Mouse (Mus musculus) intestine, embryonic 15.5 days (tissue): Measurements from ENCODE around the gene Unc13b. TPM values are rescaled to one million over a fixed set of nuclear protein-coding genes. Genes with fewer than 3 reads are reported as not detected.

Experiments
- ATAC-seq: fragments of 200-750 bp; cut with Nextera tagmentation; 2 replicates; pipeline ENCODE4 v1.8.0; 2017; ENCODE audit warnings: moderate TSS enrichment, moderate library complexity
- H3K27ac ChIP-seq: fragments of 300-500 bp; sonication (generic); 2 replicates; pipeline ENCODE4 v1.5.1; 2015; ENCODE audit warnings: mild to moderate bottlenecking, inconsistent platforms
- H3K27me3 ChIP-seq: fragments of 300-500 bp; sonication (generic); replicated peaks from 2 replicates; pipeline ENCODE4 v1.6.1; 2015; ENCODE audit warnings: inconsistent platforms
- H3K36me3 ChIP-seq: fragments of 300-500 bp; sonication (generic); 2 replicates; pipeline ENCODE4 v1.6.1; 2015; ENCODE audit warnings: inconsistent platforms
- H3K4me1 ChIP-seq: fragments of 300-500 bp; sonication (generic); replicated peaks from 2 replicates; pipeline ENCODE4 v1.6.1; 2015; ENCODE audit warnings: inconsistent platforms
- H3K4me2 ChIP-seq: fragments of 300-500 bp; sonication (generic); replicated peaks from 2 replicates; pipeline ENCODE4 v1.6.1; 2015; ENCODE audit warnings: mild to moderate bottlenecking, inconsistent platforms
- H3K4me3 ChIP-seq: fragments of 300-500 bp; sonication (generic); replicated peaks from 2 replicates; pipeline ENCODE4 v1.5.1; 2015; ENCODE audit warnings: inconsistent platforms
- H3K9ac ChIP-seq: fragments of 300-500 bp; sonication (generic); 2 replicates; pipeline ENCODE4 v1.6.1; 2015; ENCODE audit warnings: inconsistent platforms
- H3K9me3 ChIP-seq: fragments of 300-500 bp; sonication (generic); 2 replicates; pipeline ENCODE4 v1.6.1; 2016; ENCODE audit warnings: inconsistent platforms
- WGBS: fragments of 180-500 bp; shearing (Covaris S2); methylation state at CpG from one replicate; pipeline ENCODE4 v1.1.7; 2015; 5-methylcytosine and 5-hydroxymethylcytosine counted together
- polyA plus RNA-seq: library from polyadenylated mRNA; unstranded; fragments of >200 nt; fragmentation: Nextera tagmentation; extraction: Ambion mirVana; gene quantifications from 2 replicates; pipeline ENCODE4 v1.2.1, GENCODE M21; 2015

Gene Unc13b
- polyA plus RNA-seq, 1 experiment from 2014 or later: 6.0 TPM

GRCm38 (mm10) chr4:43309696-43310338 lies 251.1 kb downstream of the Unc13b start:
- Histone ChIP-seq H3K36me3 (no peaks in the 10 kb centered on the region), H3K9ac (no peak overlapping the region), H3K27me3 (no peaks in the 10 kb centered on the region), H3K9me3 (no peaks in the 10 kb centered on the region), H3K27ac (no peak overlapping the region), H3K4me1 (no peaks in the 10 kb centered on the region), H3K4me2 (no peak overlapping the region), H3K4me3 (no peak overlapping the region)
- no peak for ATAC-seq
- 62% methylated on average over 11 of the region's 11 CpGs for WGBS

Other genes starting within 250 kb of the Unc13b start
- gene Fam205a1, start 205.1 kb upstream of the Unc13b start, polyA plus RNA-seq: not detected in 2 replicates
- gene Gm12394, start 202.2 kb upstream of the Unc13b start, polyA plus RNA-seq: 0.09 and 0.10 TPM in 2 replicates
- 0.30 and 0.60 TPM in 2 replicates for gene Fam205c, start 184.7 kb upstream of the Unc13b start, polyA plus RNA-seq
- gene Phf24, start 142.3 kb upstream of the Unc13b start, polyA plus RNA-seq: 0.82 and 1.6 TPM in 2 replicates
- gene Dnajb5, start 109.1 kb upstream of the Unc13b start, polyA plus RNA-seq: 7.3 and 8.4 TPM in 2 replicates
- 0.28 and 0.33 TPM in 2 replicates for gene 1700022I11Rik, start 89.3 kb upstream of the Unc13b start, polyA plus RNA-seq
- 461 and 483 TPM in 2 replicates for gene Vcp, start 58.4 kb upstream of the Unc13b start, polyA plus RNA-seq
- 15.0 and 15.2 TPM in 2 replicates for gene Fancg, start 48.4 kb upstream of the Unc13b start, polyA plus RNA-seq
- gene Pigo, start 33.1 kb upstream of the Unc13b start, polyA plus RNA-seq: 22.9 and 28.2 TPM in 2 replicates
- 318 and 334 TPM in 2 replicates for gene Stoml2, start 27.2 kb upstream of the Unc13b start, polyA plus RNA-seq
- gene Fam214b, start 12.7 kb upstream of the Unc13b start, polyA plus RNA-seq: 7.8 and 7.9 TPM in 2 replicates
- 0.85 and 1.1 TPM in 2 replicates for gene Atp8b5, start 208.2 kb downstream of the Unc13b start, polyA plus RNA-seq